Mouse (Mus musculus) granulocyte monocyte progenitor cell, adult 5-6 weeks (primary cell): Measurements from ENCODE around the gene Vmn1r45. TPM values are rescaled to one million over a fixed set of nuclear protein-coding genes. Genes with fewer than 3 reads are reported as not detected.
"Not testable (repeated sequence)": the region's sequence is repeated elsewhere in the genome, so short reads cannot be mapped to it uniquely, and the experiment has no call there.

ENCODE experiments used
- ATAC-seq: replicated peaks from 2 replicates; pipeline ENCODE4 v1.8.0; 2016; ENCODE audit warnings: mild to moderate bottlenecking, moderate TSS enrichment, inconsistent platforms; ENCODE audit not compliant: poor library complexity, severe bottlenecking
- total RNA-seq, 2 experiments: library from RNA; stranded (forward) in 1 of 2; stranded (reverse) in 1 of 2; fragments of 200-712, 200-1000 nt in 1 of 2; fragments of >200 nt in 1 of 2; fragmentation: Nextera tagmentation in 1 of 2; gene quantifications; 2 replicates each; pipeline ENCODE4 v1.2.3; 2014 to 2017

Gene Vmn1r45
- total RNA-seq (2014; fragmentation: Nextera tagmentation) = not detected in 2 replicates
- total RNA-seq (2017) = not detected in 2 replicates

DNA sequence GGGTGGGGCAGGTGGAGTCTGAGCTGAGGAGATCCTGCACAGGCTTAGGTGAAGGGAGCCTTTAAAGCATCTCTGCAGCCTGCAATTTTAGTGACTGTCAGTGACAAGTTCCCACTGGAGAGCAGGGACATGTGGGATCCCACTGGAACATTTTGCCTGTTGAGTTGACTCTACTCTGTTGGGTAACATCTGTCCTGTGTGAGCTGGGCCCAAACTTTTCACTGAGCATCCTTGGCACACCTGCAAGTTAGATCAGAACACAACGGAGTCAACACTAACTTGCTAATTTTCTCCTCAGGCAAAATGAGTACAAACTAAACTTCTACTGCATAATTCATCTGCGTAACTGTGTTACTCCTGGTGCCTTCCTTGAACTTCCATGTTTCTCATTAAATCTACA is at the start of gene Vmn1r45:
TSS of gene Vmn1r45 (minus strand) at position 101 of the 400 bp plus-strand sequence.
- ATAC-seq = not testable (repeated sequence)

DNA sequence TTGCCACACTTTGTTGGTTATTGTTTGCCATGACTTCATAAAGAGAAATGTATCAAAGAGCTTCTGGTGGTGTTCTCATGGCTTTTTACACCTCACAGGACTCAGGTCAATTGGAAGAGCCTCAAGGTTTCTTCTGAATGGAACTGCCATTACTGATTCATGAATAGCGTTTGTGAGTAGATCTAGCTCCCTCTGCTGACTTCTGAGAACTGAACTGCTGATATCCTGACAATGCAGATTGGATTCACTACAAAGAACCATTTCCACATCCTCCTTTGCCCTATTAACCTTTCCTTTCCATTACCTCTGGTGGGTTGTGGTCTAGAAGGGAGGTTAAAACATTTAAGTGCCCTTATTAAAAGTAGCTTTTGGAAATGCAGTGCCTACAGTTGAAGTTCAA is 45.6 kb upstream of the Vmn1r45 start:
- no peak for ATAC-seq

- no peak for ATAC-seq
Observed at GRCm38 (mm10) chr6:89969013-89969412, 28.6 kb upstream of the Vmn1r45 start, which contains the start of gene Vmn1r46. Vmn1r46 (plus strand) TSS chr6:89969313.

GRCm38 (mm10) chr6:89966341-89966740 is 25.9 kb upstream of the Vmn1r45 start:
- no peak for ATAC-seq

DNA sequence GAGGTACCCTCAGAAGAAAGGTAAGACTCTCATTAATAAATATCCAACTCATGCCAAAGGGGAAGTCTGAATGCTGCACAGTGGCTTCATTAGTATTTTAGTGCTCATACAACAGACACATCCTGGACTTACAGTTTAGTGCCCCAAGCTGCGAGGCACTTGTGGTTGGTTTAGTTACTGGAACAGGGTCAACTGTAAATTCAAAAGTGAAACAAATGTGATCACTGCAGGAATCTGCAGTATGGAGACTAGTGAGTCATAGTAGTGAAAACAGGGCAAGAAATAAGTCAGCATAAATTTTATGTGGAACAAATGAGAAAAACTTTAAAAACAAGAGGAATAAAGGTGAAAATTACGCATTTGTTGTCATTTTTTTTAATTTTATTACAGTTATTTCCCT is 13.2 kb upstream of the Vmn1r45 start:
- no peak for ATAC-seq

DNA sequence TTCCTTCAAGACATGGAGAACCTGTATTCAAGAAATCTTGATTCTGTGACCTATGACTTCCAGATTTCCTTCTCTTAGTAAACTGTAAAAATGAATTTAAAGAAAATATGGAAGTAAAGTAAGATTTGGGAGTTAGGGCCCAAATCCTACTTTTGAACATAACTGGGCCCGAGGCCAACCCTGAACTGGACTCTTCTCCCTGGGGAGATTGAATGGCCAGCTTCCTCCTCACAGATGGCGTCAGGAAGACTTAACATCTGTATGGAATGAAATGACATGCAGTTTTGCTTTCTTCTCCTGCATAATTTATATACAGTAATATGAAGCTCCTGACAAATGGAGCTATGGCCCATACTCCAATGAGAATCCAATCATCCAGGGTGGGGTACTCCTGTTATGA is 528 bp upstream of the Vmn1r45 start:
- ATAC-seq = no peak

DNA sequence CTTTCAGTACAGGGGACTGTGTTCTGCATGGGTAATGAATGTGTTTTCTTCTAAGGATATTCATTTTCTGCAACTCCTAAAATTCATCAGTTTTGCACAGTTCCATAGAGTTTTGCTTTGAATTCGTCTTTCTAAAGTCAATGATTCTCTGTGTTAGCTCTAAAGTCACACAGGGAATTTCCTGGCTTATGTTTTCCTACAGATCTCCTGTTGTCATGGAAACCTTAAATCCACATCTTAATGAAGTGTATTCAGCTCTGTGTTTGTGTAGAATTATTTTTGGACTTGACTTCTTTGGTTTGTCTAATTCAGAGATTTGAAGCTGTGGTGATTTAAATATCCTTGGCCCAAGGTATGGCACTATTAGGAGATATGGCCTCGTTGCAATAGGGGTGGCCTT is 56.6 kb downstream of the Vmn1r45 start:
- ATAC-seq = no peak

GRCm38 (mm10) chr6:89883360-89883759 is 57.0 kb downstream of the Vmn1r45 start, which contains the start of gene Vmn1r44:
Vmn1r44 (plus strand) TSS chr6:89883660.
- ATAC-seq = no peak

Other genes starting within 250 kb of the Vmn1r45 start
- not detected in 2 replicates for gene Vmn1r40, start 233.1 kb downstream of the Vmn1r45 start, total RNA-seq (2014; fragmentation: Nextera tagmentation)
- not detected in 2 replicates for gene Vmn1r40, start 233.1 kb downstream of the Vmn1r45 start, total RNA-seq (2017)
- not detected in 2 replicates for gene Vmn1r41, start 199.8 kb downstream of the Vmn1r45 start, total RNA-seq (2014; fragmentation: Nextera tagmentation)
- gene Vmn1r41, start 199.8 kb downstream of the Vmn1r45 start, total RNA-seq (2017) = not detected in 2 replicates
- gene Vmn1r42, start 64.2 kb downstream of the Vmn1r45 start, total RNA-seq (2014; fragmentation: Nextera tagmentation) = not detected in 2 replicates
- gene Vmn1r42, start 64.2 kb downstream of the Vmn1r45 start, total RNA-seq (2017) = not detected in 2 replicates
- not detected in 2 replicates for gene Vmn1r43, start 64.2 kb downstream of the Vmn1r45 start, total RNA-seq (2014; fragmentation: Nextera tagmentation)
- gene Vmn1r43, start 64.2 kb downstream of the Vmn1r45 start, total RNA-seq (2017) = not detected in 2 replicates
- gene Vmn1r44, start 56.9 kb downstream of the Vmn1r45 start, total RNA-seq (2014; fragmentation: Nextera tagmentation) = not detected in 2 replicates
- not detected in 2 replicates for gene Vmn1r44, start 56.9 kb downstream of the Vmn1r45 start, total RNA-seq (2017)
- gene Vmn1r46, start 28.7 kb upstream of the Vmn1r45 start, total RNA-seq (2014; fragmentation: Nextera tagmentation) = not detected in 2 replicates
- gene Vmn1r46, start 28.7 kb upstream of the Vmn1r45 start, total RNA-seq (2017) = not detected in 2 replicates
- gene Vmn1r47, start 75.5 kb upstream of the Vmn1r45 start, total RNA-seq (2014; fragmentation: Nextera tagmentation) = not detected in 2 replicates
- gene Vmn1r47, start 75.5 kb upstream of the Vmn1r45 start, total RNA-seq (2017) = not detected in 2 replicates
- gene Vmn1r48, start 96.2 kb upstream of the Vmn1r45 start, total RNA-seq (2014; fragmentation: Nextera tagmentation) = not detected in 2 replicates
- not detected in 2 replicates for gene Vmn1r48, start 96.2 kb upstream of the Vmn1r45 start, total RNA-seq (2017)
- gene Vmn1r49, start 137.9 kb upstream of the Vmn1r45 start, total RNA-seq (2014; fragmentation: Nextera tagmentation) = not detected in 2 replicates
- gene Vmn1r49, start 137.9 kb upstream of the Vmn1r45 start, total RNA-seq (2017) = not detected in 2 replicates
- gene Vmn1r50, start 160.8 kb upstream of the Vmn1r45 start, total RNA-seq (2014; fragmentation: Nextera tagmentation) = not detected in 2 replicates
- not detected in 2 replicates for gene Vmn1r50, start 160.8 kb upstream of the Vmn1r45 start, total RNA-seq (2017)
- gene Vmn1r51, start 182.0 kb upstream of the Vmn1r45 start, total RNA-seq (2014; fragmentation: Nextera tagmentation) = not detected in 2 replicates
- gene Vmn1r51, start 182.0 kb upstream of the Vmn1r45 start, total RNA-seq (2017) = not detected in 2 replicates
- gene Vmn1r52, start 234.2 kb upstream of the Vmn1r45 start, total RNA-seq (2014; fragmentation: Nextera tagmentation) = not detected in 2 replicates
- not detected in 2 replicates for gene Vmn1r52, start 234.2 kb upstream of the Vmn1r45 start, total RNA-seq (2017)